Mouse (Mus musculus) layer of hippocampus, adult 9-10 months (tissue): ENCODE results near the gene Gm904.
"Not testable (repeated sequence)": the region's sequence is repeated elsewhere in the genome, so short reads cannot be mapped to it uniquely, and the experiment has no call there.

Experiments
- DNase-seq: peaks from one replicate; pipeline ENCODE4 v3.0.0; 2022; ENCODE audit warnings: low spot score

The Gm904 gene

GRCm38 (mm10) chr13:50642928-50643327 is at the start of gene Gm904:
Gene Gm904 (plus strand): TSS chr13:50643228.
- not testable (repeated sequence) for DNase-seq

GRCm38 (mm10) chr13:50648771-50649170 is 5.7 kb downstream of the Gm904 start:
- DNase-seq, result not testable (repeated sequence)
